Mouse (Mus musculus): ENCODE results near the gene Prdm16. TPM values are rescaled to one million over a fixed set of nuclear protein-coding genes. Genes with fewer than 3 reads are reported as not detected.

Prdm16 gene
- polyA plus RNA-seq, 1 experiment from 2014 or later = 29.8 TPM

- WGBS = 40% methylated on average over 18 of the region's 18 CpGs
- no peak overlapping the region for H3K4me2 ChIP-seq (ENCODE audit: low read length)
- no peaks in the 10 kb centered on the region for H3K9me3 ChIP-seq (ENCODE audit: control insufficient read depth, low read length)
- no peak for ATAC-seq
- H3K36me3 ChIP-seq (ENCODE audit: control insufficient read depth, insufficient read depth) = no peaks in the 10 kb centered on the region
- no peak overlapping the region for H3K4me3 ChIP-seq (replicated peaks; ENCODE audit: low read length)
- H3K27me3 ChIP-seq (replicated peaks; ENCODE audit: control insufficient read depth, insufficient read depth, low read length) = no peaks in the 10 kb centered on the region
- peaks cover 35% of the 10 kb centered on the region for H3K4me1 ChIP-seq (replicated peaks; ENCODE audit: control insufficient read depth, insufficient read depth, low read length)
- H3K27ac ChIP-seq (ENCODE audit: low read length) = no peak overlapping the region
- H3K9ac ChIP-seq (replicated peaks; ENCODE audit: low read depth, low read length) = no peak overlapping the region
Measured at GRCm38 (mm10) chr4:154393196-154394122, 243.2 kb downstream of the Prdm16 start.

- no peaks in the 10 kb centered on the region for H3K27me3 ChIP-seq (replicated peaks; ENCODE audit: control insufficient read depth, insufficient read depth, low read length)
- H3K36me3 ChIP-seq (ENCODE audit: control insufficient read depth, insufficient read depth) = no peaks in the 10 kb centered on the region
- 91% methylated on average over 1 of the region's 1 CpGs for WGBS
- H3K9me3 ChIP-seq (ENCODE audit: control insufficient read depth, low read length) = no peaks in the 10 kb centered on the region
- no peak overlapping the region for H3K4me2 ChIP-seq (ENCODE audit: low read length)
- no peak overlapping the region for H3K9ac ChIP-seq (replicated peaks; ENCODE audit: low read depth, low read length)
- no peak overlapping the region for H3K27ac ChIP-seq (ENCODE audit: low read length)
- no peak for ATAC-seq
- H3K4me1 ChIP-seq (replicated peaks; ENCODE audit: control insufficient read depth, insufficient read depth, low read length) = peaks cover 35% of the 10 kb centered on the region
- H3K4me3 ChIP-seq (replicated peaks; ENCODE audit: low read length) = no peak overlapping the region
Measured at GRCm38 (mm10) chr4:154392641-154393040, 244.0 kb downstream of the Prdm16 start.

- 6% methylated on average over 20 of the region's 20 CpGs for WGBS
- no peaks in the 10 kb centered on the region for H3K9me3 ChIP-seq (ENCODE audit: control insufficient read depth, low read length)
- no peak overlapping the region for H3K4me3 ChIP-seq (replicated peaks; ENCODE audit: low read length)
- H3K36me3 ChIP-seq (ENCODE audit: control insufficient read depth, insufficient read depth) = no peaks in the 10 kb centered on the region
- peak; percentile 58 for ATAC-seq
- H3K27me3 ChIP-seq (replicated peaks; ENCODE audit: control insufficient read depth, insufficient read depth, low read length) = no peaks in the 10 kb centered on the region
- peaks cover 41% of the 10 kb centered on the region for H3K4me1 ChIP-seq (replicated peaks; ENCODE audit: control insufficient read depth, insufficient read depth, low read length)
- peak overlapping the region; percentile 43 for H3K9ac ChIP-seq (replicated peaks; ENCODE audit: low read depth, low read length)
- H3K4me2 ChIP-seq (ENCODE audit: low read length) = no peak overlapping the region
- H3K27ac ChIP-seq (ENCODE audit: low read length) = peak overlapping the region; percentile 49
Measured at GRCm38 (mm10) chr4:154390333-154391080, 246.2 kb downstream of the Prdm16 start.

- 92% methylated on average over 2 of the region's 2 CpGs for WGBS
Measured at GRCm38 (mm10) chr4:154389641-154390040, 247.0 kb downstream of the Prdm16 start.

GRCm38 (mm10) chr4:154386810-154387209 is 249.9 kb downstream of the Prdm16 start:
- H3K27ac ChIP-seq (ENCODE audit: low read length) = no peak overlapping the region
- no peaks in the 10 kb centered on the region for H3K9me3 ChIP-seq (ENCODE audit: control insufficient read depth, low read length)
- no peak overlapping the region for H3K4me2 ChIP-seq (ENCODE audit: low read length)
- no peaks in the 10 kb centered on the region for H3K36me3 ChIP-seq (ENCODE audit: control insufficient read depth, insufficient read depth)
- H3K9ac ChIP-seq (replicated peaks; ENCODE audit: low read depth, low read length) = no peak overlapping the region
- 47% methylated on average over 8 of the region's 8 CpGs for WGBS
- H3K4me1 ChIP-seq (replicated peaks; ENCODE audit: control insufficient read depth, insufficient read depth, low read length) = peaks cover 24% of the 10 kb centered on the region
- H3K27me3 ChIP-seq (replicated peaks; ENCODE audit: control insufficient read depth, insufficient read depth, low read length) = no peaks in the 10 kb centered on the region
- H3K4me3 ChIP-seq (replicated peaks; ENCODE audit: low read length) = no peak overlapping the region
- ATAC-seq = no peak

More at GRCm38 (mm10) chr4:154389641-154390040, 247.0 kb downstream of the Prdm16 start:
- no peak overlapping the region for H3K4me3 ChIP-seq (replicated peaks; ENCODE audit: low read length)
- H3K9me3 ChIP-seq (ENCODE audit: control insufficient read depth, low read length) = no peaks in the 10 kb centered on the region
- ATAC-seq = no peak
- H3K9ac ChIP-seq (replicated peaks; ENCODE audit: low read depth, low read length) = no peak overlapping the region
- H3K4me1 ChIP-seq (replicated peaks; ENCODE audit: control insufficient read depth, insufficient read depth, low read length) = peaks cover 41% of the 10 kb centered on the region
- no peaks in the 10 kb centered on the region for H3K27me3 ChIP-seq (replicated peaks; ENCODE audit: control insufficient read depth, insufficient read depth, low read length)
- H3K27ac ChIP-seq (ENCODE audit: low read length) = peak overlapping the region; percentile 49; the same call in 1 of the 2 replicates
- no peaks in the 10 kb centered on the region for H3K36me3 ChIP-seq (ENCODE audit: control insufficient read depth, insufficient read depth)
- no peak overlapping the region for H3K4me2 ChIP-seq (ENCODE audit: low read length)

GRCm38 (mm10) chr4:154385918-154386317 is 250.8 kb downstream of the Prdm16 start:
- ATAC-seq = no peak
- H3K27me3 ChIP-seq (replicated peaks; ENCODE audit: control insufficient read depth, insufficient read depth, low read length) = no peaks in the 10 kb centered on the region
- no peak overlapping the region for H3K4me2 ChIP-seq (ENCODE audit: low read length)
- no peak overlapping the region for H3K9ac ChIP-seq (replicated peaks; ENCODE audit: low read depth, low read length)
- no peak overlapping the region for H3K27ac ChIP-seq (ENCODE audit: low read length)
- WGBS = 56% methylated on average over 2 of the region's 2 CpGs
- H3K4me3 ChIP-seq (replicated peaks; ENCODE audit: low read length) = no peak overlapping the region
- H3K4me1 ChIP-seq (replicated peaks; ENCODE audit: control insufficient read depth, insufficient read depth, low read length) = peaks cover 19% of the 10 kb centered on the region
- H3K36me3 ChIP-seq (ENCODE audit: control insufficient read depth, insufficient read depth) = no peaks in the 10 kb centered on the region
- H3K9me3 ChIP-seq (ENCODE audit: control insufficient read depth, low read length) = no peaks in the 10 kb centered on the region

GRCm38 (mm10) chr4:154385208-154385607 is 251.5 kb downstream of the Prdm16 start:
- H3K4me1 ChIP-seq (replicated peaks; ENCODE audit: control insufficient read depth, insufficient read depth, low read length) = peaks cover 12% of the 10 kb centered on the region
- 62% methylated on average over 8 of the region's 8 CpGs for WGBS
- no peak for ATAC-seq

GRCm38 (mm10) chr4:154378876-154379275 is 257.8 kb downstream of the Prdm16 start:
- ATAC-seq = no peak
- no peaks in the 10 kb centered on the region for H3K36me3 ChIP-seq (ENCODE audit: control insufficient read depth, insufficient read depth)
- no peak overlapping the region for H3K27ac ChIP-seq (ENCODE audit: low read length)
- H3K4me3 ChIP-seq (replicated peaks; ENCODE audit: low read length) = no peak overlapping the region
- H3K27me3 ChIP-seq (replicated peaks; ENCODE audit: control insufficient read depth, insufficient read depth, low read length) = no peaks in the 10 kb centered on the region
- no peak overlapping the region for H3K4me2 ChIP-seq (ENCODE audit: low read length)
- 98% methylated on average over 2 of the region's 2 CpGs for WGBS
- no peaks in the 10 kb centered on the region for H3K9me3 ChIP-seq (ENCODE audit: control insufficient read depth, low read length)
- no peak overlapping the region for H3K9ac ChIP-seq (replicated peaks; ENCODE audit: low read depth, low read length)
- no peaks in the 10 kb centered on the region for H3K4me1 ChIP-seq (replicated peaks; ENCODE audit: control insufficient read depth, insufficient read depth, low read length)

More at GRCm38 (mm10) chr4:154385208-154385607, 251.5 kb downstream of the Prdm16 start:
- Histone ChIP-seq H3K27ac (ENCODE audit: low read length) (no peak overlapping the region), H3K27me3 (replicated peaks; ENCODE audit: control insufficient read depth, insufficient read depth, low read length) (no peaks in the 10 kb centered on the region), H3K4me2 (ENCODE audit: low read length) (no peak overlapping the region), H3K9me3 (ENCODE audit: control insufficient read depth, low read length) (no peaks in the 10 kb centered on the region), H3K4me3 (replicated peaks; ENCODE audit: low read length) (no peak overlapping the region), H3K36me3 (ENCODE audit: control insufficient read depth, insufficient read depth) (no peaks in the 10 kb centered on the region), H3K9ac (replicated peaks; ENCODE audit: low read depth, low read length) (no peak overlapping the region)

GRCm38 (mm10) chr4:154375939-154376625 is 260.6 kb downstream of the Prdm16 start:
- Histone ChIP-seq H3K4me1 (replicated peaks; ENCODE audit: control insufficient read depth, insufficient read depth, low read length) (0 out of 2 replicates have a peak, but pooled peaks cover 3% of the 10 kb centered on the region), H3K9me3 (ENCODE audit: control insufficient read depth, low read length) (no peaks in the 10 kb centered on the region), H3K36me3 (ENCODE audit: control insufficient read depth, insufficient read depth) (no peaks in the 10 kb centered on the region), H3K4me2 (ENCODE audit: low read length) (no peak overlapping the region), H3K4me3 (replicated peaks; ENCODE audit: low read length) (no peak overlapping the region), H3K9ac (replicated peaks; ENCODE audit: low read depth, low read length) (no peak overlapping the region), H3K27ac (ENCODE audit: low read length) (no peak overlapping the region), H3K27me3 (replicated peaks; ENCODE audit: control insufficient read depth, insufficient read depth, low read length) (no peaks in the 10 kb centered on the region)
- no peak for ATAC-seq
- whole genome bisulfite sequencing = 92% methylated on average over 10 of the region's 10 CpGs

Data from forebrain, embryonic 16.5 days (tissue).